Mouse (Mus musculus): ENCODE data around the gene Ahnak2.
A peak's percentile ranks its signal among the peaks of the same experiment; 100 is the strongest.

DNA sequence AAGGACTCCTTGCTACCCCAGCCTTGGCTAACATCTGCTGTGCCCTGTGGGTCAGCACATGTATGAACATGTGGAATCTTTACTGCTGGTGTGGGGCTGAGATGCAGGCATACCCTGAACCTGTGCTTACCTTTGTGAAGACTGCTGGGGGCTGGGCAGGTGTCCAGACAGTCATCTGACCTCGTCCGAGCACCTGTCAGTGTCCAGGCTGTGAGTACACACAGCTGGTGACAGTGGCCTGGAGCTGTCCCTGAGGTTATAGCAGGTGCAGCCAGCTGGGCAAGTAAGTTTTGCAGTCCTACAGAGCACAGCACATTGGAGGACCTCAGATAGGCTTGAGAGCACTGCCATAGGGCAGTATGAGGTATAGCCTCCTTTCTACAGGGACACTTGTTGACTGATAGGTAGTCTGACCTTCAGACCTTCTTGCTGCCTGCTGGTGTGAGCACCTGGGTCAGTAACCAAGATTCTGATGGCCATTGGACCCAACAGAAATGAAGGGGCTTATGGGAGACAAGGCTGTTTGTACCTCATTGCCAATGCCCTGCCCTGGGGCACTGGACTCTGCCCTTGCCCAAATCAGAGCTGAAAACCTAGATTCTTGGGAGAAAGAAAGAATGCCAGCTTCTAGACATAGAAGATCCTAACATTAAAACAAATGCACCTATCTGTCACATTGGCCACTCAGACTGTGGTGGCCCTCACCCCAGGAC lies 68.2 kb downstream of the Ahnak2 start:
- TF ChIP-seq USF1 (IDR thresholded peaks at IDR 0.05; ENCODE audit: low read depth) (no peak), MAX (IDR thresholded peaks at IDR 0.05; ENCODE audit: low read depth) (no peak), SRF (IDR thresholded peaks at IDR 0.05; ENCODE audit: control insufficient read depth, insufficient read length, low read depth) (no peak), POLR2AphosphoS2 (IDR thresholded peaks at IDR 0.05; ENCODE audit: insufficient read length, low read depth) (no peak), MYOG (IDR thresholded peaks at IDR 0.05; ENCODE audit: control insufficient read depth in 1 of 3, insufficient read depth in 1 of 3, insufficient read length in 2 of 3, low read depth in 2 of 3) (peak in 1 of 3 experiments; percentile 20), POLR2A (IDR thresholded peaks at IDR 0.05; ENCODE audit: insufficient read length, low read depth) (no peak), CEBPB (IDR thresholded peaks at IDR 0.05; ENCODE audit: insufficient read depth, poor library complexity, severe bottlenecking) (no peak), TCF12 (IDR thresholded peaks at IDR 0.05; ENCODE audit: insufficient read depth, poor library complexity, severe bottlenecking) (no peak), MYOD1 (IDR thresholded peaks at IDR 0.05; ENCODE audit: control insufficient read depth in 1 of 3, insufficient read length in 2 of 3, low read depth in 2 of 3) (peak in 2 of 3 experiments; percentile 32 to 51), E2F4 (IDR thresholded peaks at IDR 0.05; ENCODE audit: insufficient read depth) (no peak), REST (IDR thresholded peaks at IDR 0.05; ENCODE audit: insufficient read depth, insufficient read length) (no peak), TCF3 (IDR thresholded peaks at IDR 0.05; ENCODE audit: insufficient read length, low read depth) (no peak)
